Mouse (Mus musculus): ENCODE data around the gene Zfp992.
"Not testable (repeated sequence)": the region's sequence is repeated elsewhere in the genome, so short reads cannot be mapped to it uniquely, and the experiment has no call there.

GRCm38 (mm10) chr4:146447016-146447415 is 1.8 kb upstream of the Zfp992 start:
- not testable (repeated sequence) for TF ChIP-seq POLR2A (IDR thresholded peaks at IDR 0.05; ENCODE audit: control insufficient read depth, low read depth, low read length); CTCF (IDR thresholded peaks at IDR 0.05; ENCODE audit: control insufficient read depth, insufficient read depth, insufficient replicate concordance, low read depth, low read length)

Measured in testis, adult 2 months (tissue).